Mouse (Mus musculus) MN1 (cell line): Measurements from ENCODE around the gene Acadm.
A peak's percentile ranks its signal among the peaks of the same experiment; 100 is the strongest.

ENCODE experiments used
- DNase-seq: peaks from one replicate; pipeline ENCODE4 v3.0.0-alpha.2; 2016; ENCODE audit warnings: low spot score

The Acadm gene

DNA sequence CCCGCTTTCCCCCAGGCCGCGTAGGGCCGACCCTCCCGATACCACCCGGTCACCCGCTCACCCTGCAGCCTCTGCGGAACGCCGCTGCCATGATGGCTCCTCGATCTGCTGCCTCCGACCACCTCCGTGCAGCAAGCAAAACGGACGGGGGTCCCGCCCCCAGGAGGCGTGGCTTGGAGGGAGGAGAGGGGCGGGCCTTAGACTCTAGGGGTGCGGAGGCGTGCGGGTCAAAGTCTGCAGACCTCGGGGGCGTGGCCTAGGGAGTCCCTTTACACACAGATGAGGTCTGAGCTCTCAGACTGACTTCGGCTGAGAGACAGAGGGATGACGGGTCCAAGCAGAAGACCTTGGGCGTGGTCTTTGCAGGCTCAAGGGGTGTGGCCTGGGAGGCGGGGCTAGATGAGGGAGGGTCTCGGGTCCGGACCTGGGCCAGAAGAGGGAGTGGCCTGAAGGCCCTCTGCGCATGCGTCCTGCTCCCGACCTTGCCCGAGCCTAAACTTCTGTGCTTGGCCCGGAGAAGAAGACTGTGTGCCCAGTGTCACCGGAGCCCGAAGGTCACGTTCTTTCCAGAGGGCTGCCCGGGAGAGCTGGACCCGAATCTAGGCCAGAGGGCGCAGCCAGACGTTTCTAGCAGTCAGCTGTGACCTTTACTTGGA is at the start of gene Acadm:
Gene Acadm (minus strand): TSS at position 298 of the 656 bp plus-strand sequence.
- DNase-seq: peak; percentile 94

DNA sequence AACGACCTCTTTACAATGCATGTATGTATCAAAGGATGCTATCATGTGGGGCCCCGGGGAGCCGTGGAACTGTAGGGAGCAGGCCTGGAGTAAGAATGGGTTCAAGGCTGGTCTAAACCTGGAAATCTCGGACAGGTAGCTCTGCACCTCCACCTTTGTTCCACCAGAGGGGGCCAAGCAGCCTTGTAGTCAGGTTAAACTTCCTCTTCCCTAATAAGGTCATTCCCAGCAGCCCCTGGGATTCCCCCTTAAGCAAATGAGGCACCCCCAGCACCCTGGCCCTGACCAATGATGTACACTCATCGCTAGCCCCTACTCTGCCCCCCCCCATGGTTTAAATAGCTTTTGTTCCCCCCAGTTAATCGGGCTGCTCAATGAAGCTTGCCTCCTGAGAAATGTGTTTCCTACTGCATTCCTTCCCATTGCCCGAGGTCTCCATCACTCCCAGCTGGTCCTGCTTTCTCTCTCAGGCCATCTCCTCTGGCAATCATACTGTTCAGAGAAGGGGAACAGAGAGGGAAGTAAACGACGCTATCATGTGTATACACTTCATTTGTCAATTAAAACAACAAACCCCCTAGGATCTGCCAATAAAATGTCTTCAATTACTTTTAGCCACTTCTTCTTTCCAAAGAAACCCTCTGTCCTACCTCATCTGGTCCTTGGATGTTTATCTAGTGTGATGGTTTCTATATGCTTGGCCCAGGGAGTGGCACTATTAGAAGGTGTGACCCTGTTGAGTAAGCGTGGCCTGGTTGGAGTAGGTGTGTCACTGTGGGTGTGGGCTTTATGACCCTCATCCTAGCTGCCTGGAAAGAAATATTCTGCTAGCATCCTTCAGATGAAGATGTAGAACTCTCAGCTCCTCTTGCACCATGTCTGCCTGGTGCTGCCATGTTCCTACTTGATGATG is 40.3 kb upstream of the Acadm start:
- no peak for DNase-seq

DNA sequence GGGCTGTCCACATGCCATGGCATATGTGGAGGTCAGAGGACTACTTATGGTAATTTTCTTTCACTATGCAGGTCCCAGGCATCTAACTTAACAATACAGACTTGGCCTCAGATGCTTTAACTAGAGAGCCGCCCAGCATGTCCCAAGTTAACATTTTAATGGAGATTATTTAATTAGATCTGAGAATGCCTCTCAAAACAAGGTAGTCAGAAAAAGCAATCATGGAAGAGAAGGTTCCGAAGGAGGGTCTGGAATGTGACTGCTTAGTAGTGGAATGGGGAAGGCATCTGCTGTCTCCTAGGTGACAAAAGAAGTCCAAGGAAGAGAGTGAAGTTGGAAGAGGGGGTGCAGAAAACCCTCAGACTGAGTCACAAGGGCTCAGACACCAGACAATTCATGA is 36.2 kb upstream of the Acadm start:
- no peak for DNase-seq

- no peak for DNase-seq
Measured at GRCm38 (mm10) chr3:153975791-153976190, 31.4 kb upstream of the Acadm start.

GRCm38 (mm10) chr3:153975060-153975459 is 30.6 kb upstream of the Acadm start:
- no peak for DNase-seq

GRCm38 (mm10) chr3:153973949-153974760 is 29.7 kb upstream of the Acadm start:
- DNase-seq: no peak

- no peak for DNase-seq
Measured at GRCm38 (mm10) chr3:153973171-153973948, 28.9 kb upstream of the Acadm start, which contains the start of gene Slc44a5. Gene Slc44a5 (plus strand): TSS chr3:153973436.

DNA sequence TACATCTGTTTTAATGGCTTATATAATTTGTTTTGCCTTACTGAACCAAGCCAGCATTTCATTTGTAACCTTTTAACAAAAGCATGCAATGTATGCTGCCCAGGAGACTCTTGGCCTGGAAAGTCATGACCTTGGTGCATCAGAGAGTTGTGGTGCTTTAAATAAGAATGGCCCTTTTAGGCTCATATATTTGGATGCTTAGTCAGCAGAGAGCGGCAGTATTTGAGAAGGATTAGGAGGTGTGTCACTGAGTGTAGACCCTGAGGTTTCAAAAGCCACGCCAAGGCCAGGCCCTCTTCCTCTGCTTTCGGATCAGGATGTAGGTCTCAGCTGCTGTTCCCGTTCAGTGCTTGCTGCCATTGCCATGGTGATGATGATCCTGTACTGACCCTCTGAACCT is 25.0 kb upstream of the Acadm start:
- no peak for DNase-seq

DNA sequence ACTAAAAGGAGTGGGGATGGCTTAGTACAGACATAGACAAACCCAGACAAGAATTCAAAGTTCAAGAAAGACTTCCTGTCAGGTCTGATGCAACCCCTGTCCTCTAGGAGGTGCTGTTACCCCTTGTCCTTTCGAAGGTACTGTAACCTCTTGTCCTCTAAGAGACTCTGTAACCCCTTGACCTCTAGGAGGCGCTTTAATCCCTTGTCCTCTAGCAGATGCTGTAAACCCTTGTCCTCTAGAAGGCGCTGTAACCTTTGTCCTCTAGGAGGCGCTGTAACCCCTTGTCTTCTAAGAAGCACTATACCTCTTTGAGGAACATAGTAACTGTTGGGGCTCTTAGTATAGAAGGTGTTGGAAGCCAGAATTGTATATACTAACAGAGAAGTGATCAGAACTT is 24.1 kb upstream of the Acadm start:
- DNase-seq: no peak

GRCm38 (mm10) chr3:153967447-153967846 is 23.0 kb upstream of the Acadm start:
- no peak for DNase-seq

- DNase-seq: no peak
Measured at GRCm38 (mm10) chr3:153961632-153962389, 17.4 kb upstream of the Acadm start.

GRCm38 (mm10) chr3:153960884-153961283 is 16.5 kb upstream of the Acadm start:
- peak; percentile 22 for DNase-seq

- no peak for DNase-seq
Measured at GRCm38 (mm10) chr3:153959731-153960207, 15.3 kb upstream of the Acadm start.

GRCm38 (mm10) chr3:153959035-153959730 is 14.8 kb upstream of the Acadm start:
- DNase-seq: peak; percentile 63

GRCm38 (mm10) chr3:153957916-153958315 is 13.5 kb upstream of the Acadm start:
- no peak for DNase-seq

- no peak for DNase-seq
Measured at GRCm38 (mm10) chr3:153948176-153948575, 3.7 kb upstream of the Acadm start.

- no peak for DNase-seq
Measured at GRCm38 (mm10) chr3:153947271-153947670, 2.8 kb upstream of the Acadm start.

DNA sequence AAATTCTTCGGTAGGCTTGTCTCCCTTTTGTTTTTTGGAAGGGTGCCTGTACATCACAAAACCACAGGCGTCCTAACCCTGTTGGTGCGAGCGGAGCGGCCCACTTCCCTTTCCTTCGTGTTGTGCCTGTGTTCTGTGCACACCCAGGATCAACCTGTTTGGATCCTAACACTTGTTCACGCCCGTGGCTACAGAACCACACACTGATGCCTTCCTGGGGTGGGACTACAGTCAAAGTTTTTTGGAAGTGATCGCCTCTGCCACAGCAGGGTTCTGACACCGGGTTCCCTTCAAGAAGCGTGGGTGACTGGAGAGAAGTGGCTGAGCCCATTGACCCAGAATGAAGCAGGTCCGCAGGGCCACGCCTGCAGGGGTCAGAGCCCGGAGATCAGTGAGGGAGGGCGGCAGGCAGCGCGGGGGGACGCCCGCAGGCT is 514 bp downstream of the Acadm start:
- no peak for DNase-seq

DNA sequence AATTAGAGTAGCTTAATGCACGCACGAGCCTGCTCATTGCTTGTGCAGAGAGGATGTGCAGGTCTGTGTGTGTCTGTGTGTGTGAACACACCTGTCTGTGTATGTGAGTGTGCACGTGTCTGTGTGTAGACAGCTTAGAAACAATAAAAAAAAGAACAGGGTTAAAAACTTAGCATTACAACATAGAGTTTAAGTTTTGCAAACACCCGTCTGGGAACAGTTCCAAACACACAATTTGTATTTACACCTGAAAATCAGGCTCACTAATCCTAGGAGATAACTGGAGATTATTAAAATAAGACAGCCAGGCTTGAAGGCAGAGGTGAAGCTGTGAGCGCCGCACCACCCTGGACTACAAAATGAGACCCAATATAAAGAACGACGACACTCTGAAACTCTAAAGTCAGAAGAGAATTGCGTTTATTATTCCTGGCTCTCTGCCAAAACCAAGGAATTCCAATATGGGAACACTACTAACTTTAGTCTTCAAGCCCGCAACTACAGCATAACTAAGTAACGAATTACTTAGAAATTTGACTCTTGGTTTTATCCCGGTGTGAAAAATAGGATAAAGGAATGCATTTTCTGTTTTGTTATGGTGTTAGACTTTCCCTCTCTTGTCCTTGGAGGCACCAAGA is 1.3 kb downstream of the Acadm start:
- DNase-seq: peak; percentile 22
